Mouse (Mus musculus): ENCODE results near the gene Efna3. TPM values are rescaled to one million over a fixed set of nuclear protein-coding genes. Genes with fewer than 3 reads are reported as not detected.

Gene Efna3
- total RNA-seq, 4 experiments from 2014 or later: 0.11 TPM; not detected in 3

DNA sequence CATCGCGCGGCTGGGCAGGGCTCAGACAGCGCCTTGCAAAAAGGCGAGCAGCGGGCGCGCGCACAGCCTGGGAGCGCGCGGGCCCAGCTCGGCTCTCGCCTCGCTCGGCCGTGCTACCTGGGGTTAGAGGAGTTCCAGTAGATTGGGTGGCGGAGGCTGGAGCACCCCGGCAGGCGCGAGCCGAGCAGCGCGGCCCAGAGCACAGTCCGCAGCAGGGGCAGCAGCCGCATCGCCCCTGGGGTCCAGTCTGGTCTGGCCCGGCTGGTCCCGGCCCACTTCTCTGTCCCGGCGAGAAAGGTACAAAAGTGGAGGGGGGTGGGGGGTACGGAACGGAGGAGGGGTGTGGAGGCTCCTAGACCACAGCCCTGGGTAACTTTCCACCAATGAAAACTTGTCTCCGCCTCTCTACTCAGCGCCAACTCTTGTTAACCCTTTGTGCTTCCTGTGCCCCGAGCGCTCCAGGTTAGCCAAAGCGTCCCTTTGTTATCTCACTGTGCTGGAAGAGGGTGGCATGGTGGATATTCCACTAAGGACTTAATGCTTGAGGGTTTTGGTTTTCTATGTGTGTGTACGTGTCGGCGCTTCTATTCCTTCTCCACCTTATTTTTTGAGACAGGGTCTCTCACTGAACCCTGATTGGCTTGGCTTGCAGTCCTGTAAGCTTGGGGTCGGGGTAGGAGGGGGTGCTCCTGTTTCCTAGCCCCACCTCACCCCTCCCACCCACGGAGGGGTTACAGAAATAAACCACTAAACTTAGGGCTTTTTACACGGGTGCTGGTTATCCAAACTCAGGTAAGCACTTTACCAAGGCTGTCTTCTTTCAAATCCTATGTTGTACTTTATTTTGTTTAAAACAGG is 15.2 kb upstream of the Efna3 start, which contains the start of gene Efna4:
Efna4 (minus strand) TSS at position 308 of the 858 bp plus-strand sequence.
- DNase-seq (ENCODE audit: low spot score): no peak

DNA sequence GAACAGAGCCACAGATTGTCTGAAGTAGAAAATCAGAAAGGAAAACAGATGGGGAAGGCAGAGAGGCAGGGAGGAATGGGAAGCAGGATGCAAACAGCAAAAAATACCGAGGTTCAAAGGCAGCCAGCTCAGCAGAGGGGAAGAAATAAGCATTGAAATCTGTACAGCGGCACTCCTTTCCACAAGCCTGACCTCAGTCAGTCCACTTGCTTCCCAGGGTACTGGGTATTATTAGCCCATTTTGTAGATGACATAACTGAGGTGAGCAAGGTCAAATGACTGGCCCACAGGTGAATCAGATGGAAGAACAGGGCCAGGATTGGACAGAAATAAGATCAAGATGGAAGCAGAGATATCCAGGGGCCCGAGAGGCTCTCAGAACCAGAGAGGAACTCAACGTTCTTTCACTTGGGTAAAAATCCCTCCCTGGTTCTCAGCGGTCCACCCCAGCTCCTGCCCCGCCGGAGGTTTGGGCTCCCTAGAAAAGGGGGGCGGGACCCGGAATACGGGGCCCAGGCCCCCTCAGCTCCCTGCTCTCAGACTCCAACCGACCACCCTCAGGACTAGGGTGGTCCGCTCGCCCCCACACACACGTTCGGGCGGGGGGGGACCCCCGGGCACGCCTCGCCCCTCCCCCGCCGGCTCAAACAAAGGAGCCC is 14.4 kb upstream of the Efna3 start:
- DNase-seq (ENCODE audit: low spot score): no peak

DNA sequence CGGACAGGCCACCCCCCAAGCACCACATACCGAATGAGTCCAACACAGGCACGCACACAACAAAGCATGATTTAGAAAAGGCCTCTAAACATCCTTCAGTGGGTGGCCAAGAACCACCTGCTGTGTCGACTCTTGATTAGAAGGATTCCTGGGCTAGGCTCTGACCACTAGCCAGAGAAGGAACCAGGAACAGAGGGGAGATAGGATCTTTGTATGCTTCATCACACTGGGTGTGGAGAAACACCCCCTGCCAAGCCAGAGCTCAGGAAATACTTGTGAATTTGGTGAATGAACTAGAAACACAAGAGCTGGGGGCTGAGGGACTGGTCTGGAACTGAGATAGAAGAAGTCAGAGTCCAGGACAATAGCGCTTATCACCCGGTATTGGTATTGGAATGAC is 13.8 kb upstream of the Efna3 start:
- no peak for DNase-seq (ENCODE audit: low spot score)

DNA sequence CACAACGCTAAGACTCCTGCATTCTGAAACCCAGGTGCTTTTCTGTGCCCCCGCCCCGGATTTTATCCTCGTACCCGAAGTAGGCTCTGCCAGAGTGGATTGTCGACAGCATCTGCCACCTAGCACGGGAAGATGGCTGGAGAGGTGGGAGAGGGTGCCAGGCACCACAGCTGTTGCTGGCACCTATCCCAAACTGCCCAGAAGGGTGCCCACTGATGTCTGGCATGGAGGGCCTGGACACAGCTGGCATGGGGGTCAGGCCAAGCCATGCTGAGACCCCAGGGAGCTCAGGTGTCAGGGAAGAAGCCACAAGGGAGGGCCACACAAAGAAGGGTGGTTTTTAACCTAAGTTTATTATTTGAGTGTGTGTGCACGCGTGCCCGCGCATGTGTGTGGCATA is 10.3 kb upstream of the Efna3 start:
- DNase-seq (ENCODE audit: low spot score): no peak

DNA sequence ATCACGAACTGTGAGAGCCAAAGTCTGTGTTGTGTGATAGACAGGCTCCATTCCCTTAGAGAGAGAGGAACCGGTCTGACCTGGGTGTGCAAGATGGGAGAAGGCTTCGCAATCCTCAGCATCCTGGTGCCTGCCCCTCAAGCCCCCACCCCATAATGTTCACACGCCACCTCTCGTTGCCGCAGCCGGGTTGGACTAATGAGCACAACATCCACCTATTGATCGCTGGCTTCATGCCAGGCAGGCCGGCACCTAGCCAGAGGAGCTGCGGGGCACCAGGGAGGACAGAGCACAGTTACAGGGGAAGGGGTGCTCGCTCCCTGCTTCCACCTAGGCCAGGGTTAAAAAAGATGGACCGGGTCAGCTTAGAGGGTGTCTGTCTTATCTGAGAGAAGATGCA is 9.7 kb upstream of the Efna3 start:
- DNase-seq (ENCODE audit: low spot score): no peak

DNA sequence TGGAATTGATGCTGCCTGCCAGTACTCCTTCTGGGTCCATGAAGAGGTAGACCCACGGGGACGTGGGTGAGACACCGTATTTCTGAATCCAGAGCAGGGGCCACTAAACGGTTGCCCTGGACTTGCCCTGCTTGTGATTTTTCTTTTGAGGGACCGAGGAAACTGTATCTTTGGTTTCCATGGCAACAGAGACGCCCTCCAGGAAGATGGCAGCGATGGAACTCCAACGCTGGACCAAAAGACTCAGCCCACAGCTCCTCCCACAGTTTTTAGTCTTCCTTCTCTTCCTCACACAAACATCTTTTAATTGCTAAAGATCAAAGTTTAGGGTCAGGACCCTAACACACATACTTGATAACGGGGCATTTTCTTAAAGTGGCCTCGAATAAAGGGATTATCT is 9.2 kb upstream of the Efna3 start:
- DNase-seq (ENCODE audit: low spot score): no peak

DNA sequence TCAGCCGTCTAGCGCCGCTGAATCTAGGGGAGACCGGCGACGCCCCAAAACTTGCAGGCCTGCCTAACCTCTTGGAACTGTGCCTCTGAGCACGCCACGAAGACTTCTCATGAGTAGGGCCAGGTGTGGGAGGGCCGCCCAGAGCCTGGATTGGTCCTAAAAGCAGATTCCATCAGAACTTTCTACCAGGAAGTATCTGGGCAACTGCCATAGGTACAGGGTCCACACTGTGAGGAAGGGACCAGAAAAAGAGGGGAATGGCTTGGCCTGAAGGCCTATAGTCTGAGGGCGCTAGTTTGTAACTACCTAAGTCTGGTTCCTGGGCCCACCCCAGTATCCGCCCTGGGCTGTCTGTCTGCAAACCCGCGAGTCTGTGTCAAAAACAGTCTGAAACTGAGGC is 8.8 kb upstream of the Efna3 start:
- no peak for DNase-seq (ENCODE audit: low spot score)

- DNase-seq (ENCODE audit: low spot score): no peak
Measured at GRCm38 (mm10) chr3:89330948-89331347, 8.2 kb upstream of the Efna3 start.

GRCm38 (mm10) chr3:89330346-89330745 is 7.6 kb upstream of the Efna3 start:
- no peak for DNase-seq (ENCODE audit: low spot score)

DNA sequence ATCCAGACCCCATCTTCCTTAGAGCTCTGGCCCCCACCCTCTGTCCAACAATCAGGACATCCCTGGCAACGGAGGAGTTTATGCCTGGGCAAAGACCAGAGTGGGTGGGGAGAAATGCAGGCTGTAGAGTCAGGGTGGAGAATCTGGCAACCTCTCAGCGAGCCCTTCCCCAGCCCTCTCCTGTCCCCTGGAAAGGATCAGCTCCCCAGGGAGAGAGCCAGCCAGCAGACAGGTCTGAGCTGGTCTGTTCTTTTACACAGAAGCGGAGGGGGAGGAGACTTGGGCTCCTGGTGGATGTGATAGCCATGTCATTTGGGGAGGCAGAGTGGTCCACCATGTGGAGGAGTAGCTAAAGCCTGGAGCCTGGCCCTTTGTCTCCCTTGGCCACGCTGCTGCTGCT is 5.9 kb upstream of the Efna3 start:
- no peak for DNase-seq (ENCODE audit: low spot score)

- DNase-seq (ENCODE audit: low spot score): no peak
Measured at GRCm38 (mm10) chr3:89327371-89327870, 4.7 kb upstream of the Efna3 start.

GRCm38 (mm10) chr3:89325882-89326281 is 3.1 kb upstream of the Efna3 start:
- DNase-seq (ENCODE audit: low spot score): no peak

DNA sequence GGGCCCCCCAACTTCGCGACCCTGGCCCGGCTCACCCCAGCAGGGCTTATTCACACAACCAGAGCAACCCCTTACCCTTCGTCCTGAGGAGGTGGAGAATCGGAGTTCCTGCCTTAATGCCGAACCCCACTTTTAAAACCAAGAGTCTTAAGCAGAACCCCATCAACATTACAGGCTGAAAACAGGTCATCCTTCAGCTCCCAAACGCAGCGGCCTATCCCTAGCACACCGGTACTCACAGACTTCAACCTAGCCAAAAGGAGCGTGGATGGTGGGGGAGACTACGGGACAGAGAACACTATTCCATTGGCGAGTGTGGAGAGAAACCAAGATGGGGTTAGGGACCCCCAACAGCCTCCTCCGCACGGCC is 649 bp downstream of the Efna3 start:
- DNase-seq (ENCODE audit: low spot score): no peak

DNA sequence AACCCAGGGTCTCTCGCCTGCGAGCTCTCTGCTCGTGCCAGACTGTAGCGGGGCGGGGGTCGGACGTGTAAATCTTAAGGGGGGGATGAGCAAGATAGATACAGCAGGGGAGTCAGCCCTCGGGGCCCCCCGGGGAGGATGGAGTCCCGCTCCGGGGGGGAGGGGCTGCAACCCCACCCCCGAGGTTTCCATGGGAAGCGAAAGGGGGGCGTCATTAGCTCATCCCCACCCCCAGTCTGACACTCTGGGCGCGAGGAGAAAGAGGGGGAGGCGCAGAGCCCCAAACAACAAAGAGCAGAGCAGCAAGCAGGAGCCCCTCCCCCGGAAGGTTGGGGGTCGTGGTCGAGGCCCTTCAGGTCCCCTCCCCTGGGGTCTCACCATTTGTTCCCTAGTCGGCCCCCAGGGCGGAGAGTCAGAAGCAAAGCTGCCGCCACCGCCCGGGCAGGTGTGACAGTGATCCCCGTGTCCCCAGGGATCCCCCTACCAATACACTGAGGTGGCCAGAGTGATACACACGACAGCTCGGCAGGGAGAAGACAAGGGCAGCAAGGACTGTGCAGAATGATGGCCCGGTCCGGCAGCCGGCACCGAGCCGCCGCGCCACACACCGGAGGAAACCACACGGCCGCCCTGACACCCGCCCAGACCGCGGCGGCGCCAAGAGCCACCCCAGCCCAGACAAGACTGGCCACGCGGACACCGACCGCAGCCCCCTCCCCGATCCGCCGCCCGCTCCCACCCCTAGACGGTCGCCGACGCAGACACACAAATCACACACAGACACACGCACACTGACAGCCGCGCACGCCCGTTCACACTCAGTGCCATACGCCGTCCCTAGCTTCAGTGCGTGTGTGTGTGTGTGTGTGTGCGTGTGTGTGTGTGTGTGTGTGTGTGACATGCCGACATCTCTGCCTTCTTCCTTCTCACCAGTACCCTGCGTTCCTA is 1.3 kb downstream of the Efna3 start:
- no peak for DNase-seq (ENCODE audit: low spot score)

GRCm38 (mm10) chr3:89320581-89321182 is 2.1 kb downstream of the Efna3 start:
- DNase-seq (ENCODE audit: low spot score): no peak

- no peak for DNase-seq (ENCODE audit: low spot score)
Measured at GRCm38 (mm10) chr3:89319591-89320350, 3.0 kb downstream of the Efna3 start.

- no peak for DNase-seq (ENCODE audit: low spot score)
Measured at GRCm38 (mm10) chr3:89318971-89319590, 3.7 kb downstream of the Efna3 start.

GRCm38 (mm10) chr3:89318316-89318715 is 4.4 kb downstream of the Efna3 start:
- no peak for DNase-seq (ENCODE audit: low spot score)

DNA sequence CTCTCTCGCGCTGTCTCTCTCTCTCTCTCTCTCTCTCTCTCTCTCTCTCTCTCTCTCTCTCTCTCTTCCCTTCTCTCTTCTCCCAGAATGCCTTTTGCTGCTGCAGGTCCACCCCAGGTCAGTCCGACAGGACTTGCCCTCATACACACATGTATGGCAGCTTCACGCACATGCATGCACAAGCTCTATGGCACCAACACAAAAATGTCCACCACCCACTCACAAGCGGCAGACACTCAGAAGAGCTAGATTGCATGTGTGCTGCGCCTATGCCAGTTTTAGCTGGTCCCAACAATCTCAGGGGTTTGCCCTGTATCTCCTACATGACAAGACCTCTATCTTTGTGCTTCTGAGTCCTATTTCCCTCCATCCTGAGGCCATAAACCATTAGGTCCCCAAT is 5.5 kb downstream of the Efna3 start:
- no peak for DNase-seq (ENCODE audit: low spot score)

- peak; percentile 89 for DNase-seq (ENCODE audit: low spot score)
Measured at GRCm38 (mm10) chr3:89316833-89317232, 5.9 kb downstream of the Efna3 start.
